Mouse (Mus musculus) testis, adult 2 months (tissue): ENCODE measurements at regions not wholly inside any gene's neighbourhood (a gene's known extent, or its start where the extent isn't known, plus 50 kb on each side); places are given as distances from the start of the nearest gene placed in this dataset.

ENCODE experiments used
- H3K27ac ChIP-seq: fragments of 200-500 bp; 2 replicates; pipeline ENCODE4 v1.5.1; 2012; ENCODE audit warnings: low read depth, low read length; ENCODE audit not compliant: control insufficient read depth, insufficient read depth
- H3K27me3 ChIP-seq: fragments of 200-500 bp; 2 replicates; pipeline ENCODE4 v1.6.1; 2012; ENCODE audit warnings: mild to moderate bottlenecking, low read length, moderate library complexity; ENCODE audit not compliant: control insufficient read depth, insufficient read depth
- H3K36me3 ChIP-seq: fragments of 200-500 bp; 2 replicates; pipeline ENCODE4 v1.6.1; 2012; ENCODE audit warnings: mild to moderate bottlenecking, low read length; ENCODE audit not compliant: control insufficient read depth, insufficient read depth
- H3K4me1 ChIP-seq: fragments of 200-500 bp; 2 replicates; pipeline ENCODE4 v1.6.1; 2012; ENCODE audit warnings: low read length; ENCODE audit not compliant: control insufficient read depth, insufficient read depth
- H3K4me3 ChIP-seq: fragments of 200-500 bp; 2 replicates; pipeline ENCODE4 v1.5.1; 2012; ENCODE audit warnings: low read depth, mild to moderate bottlenecking, low read length, moderate library complexity, mixed read lengths; ENCODE audit not compliant: control insufficient read depth
- CTCF ChIP-seq: fragments of 200-500 bp; IDR thresholded peaks from 2 replicates; pipeline ENCODE4 v1.5.1; 2012; ENCODE audit warnings: low read depth, mild to moderate bottlenecking, inconsistent platforms, low read length, moderate library complexity; ENCODE audit not compliant: control insufficient read depth, insufficient read depth, insufficient replicate concordance
- POLR2A ChIP-seq: fragments of 200-500 bp; IDR thresholded peaks from 2 replicates; pipeline ENCODE4 v1.6.1; 2012; ENCODE audit warnings: low read depth, mild to moderate bottlenecking, inconsistent platforms, low read length, moderate library complexity; ENCODE audit not compliant: control insufficient read depth

DNA sequence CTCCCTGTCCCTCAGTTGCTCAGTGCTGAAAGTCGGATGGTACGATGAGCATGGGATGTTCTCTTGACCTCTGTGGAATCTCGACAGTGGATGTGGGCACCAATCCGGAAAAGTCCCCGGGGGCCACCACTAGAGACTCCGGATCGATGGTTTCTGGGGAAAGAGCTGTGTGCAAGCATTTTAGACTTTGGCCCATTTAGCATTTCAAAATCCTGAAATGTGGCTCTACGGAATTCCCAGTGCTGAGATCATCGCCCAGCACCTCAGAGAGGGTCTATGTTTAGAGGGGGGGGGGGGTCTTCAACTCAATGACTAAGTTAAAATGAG is 68.6 kb downstream of the Tomm20 start:
- Histone ChIP-seq H3K27ac (no peak overlapping the region), H3K4me3 (no peak overlapping the region), H3K4me1 (no peaks in the 10 kb centered on the region), H3K27me3 (no peaks in the 10 kb centered on the region), H3K36me3 (no peaks in the 10 kb centered on the region)
- TF ChIP-seq CTCF = no peak
- no peak for TF ChIP-seq POLR2A

GRCm38 (mm10) chr8:126876300-126877038 is 69.2 kb downstream of the Tomm20 start:
- H3K4me1 ChIP-seq = no peaks in the 10 kb centered on the region
- TF ChIP-seq CTCF (no peak), POLR2A (no peak)
- no peak overlapping the region for H3K27ac ChIP-seq
- no peaks in the 10 kb centered on the region for H3K27me3 ChIP-seq
- no peaks in the 10 kb centered on the region for H3K36me3 ChIP-seq
- no peak overlapping the region for H3K4me3 ChIP-seq

DNA sequence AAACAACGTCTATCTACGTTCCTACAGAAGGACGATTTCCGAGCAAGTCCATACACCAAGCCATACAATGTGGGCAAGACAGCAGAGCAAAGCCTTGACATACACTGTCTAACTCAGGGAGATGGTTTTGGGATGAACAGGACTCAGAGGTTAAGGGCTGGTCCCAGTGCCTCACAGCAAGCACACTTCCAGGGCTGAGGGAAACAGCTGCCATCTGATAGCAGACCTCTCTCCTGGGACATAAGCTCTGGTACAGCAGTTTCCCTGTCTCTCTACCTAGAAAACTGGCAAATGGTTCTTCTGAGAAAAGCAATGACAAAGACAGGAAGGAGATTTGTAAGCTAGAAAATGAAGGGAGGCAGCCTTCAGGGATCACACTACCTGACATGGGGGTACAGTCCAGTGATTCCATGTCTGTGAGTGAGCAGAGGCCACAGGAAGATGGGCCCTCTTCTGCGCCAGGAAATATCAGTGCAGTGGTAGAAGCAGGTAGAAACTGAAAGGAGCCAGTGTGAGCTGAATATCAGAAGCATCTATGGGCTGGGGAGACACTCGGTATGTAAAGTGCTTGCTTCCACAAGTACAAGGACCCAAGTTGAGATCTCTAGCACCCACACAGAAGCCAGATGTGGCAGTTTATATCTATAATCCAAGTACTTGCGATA is 70.0 kb downstream of the Tomm20 start:
- TF ChIP-seq POLR2A = no peak
- no peak for TF ChIP-seq CTCF
- Histone ChIP-seq H3K4me1 (no peaks in the 10 kb centered on the region), H3K27me3 (no peaks in the 10 kb centered on the region), H3K27ac (no peak overlapping the region), H3K4me3 (no peak overlapping the region), H3K36me3 (no peaks in the 10 kb centered on the region)

GRCm38 (mm10) chr8:126874846-126875245 is 70.8 kb downstream of the Tomm20 start:
- H3K27ac ChIP-seq = no peak overlapping the region
- H3K36me3 ChIP-seq = no peaks in the 10 kb centered on the region
- no peak overlapping the region for H3K4me3 ChIP-seq
- no peaks in the 10 kb centered on the region for H3K27me3 ChIP-seq
- TF ChIP-seq CTCF = no peak
- TF ChIP-seq POLR2A = no peak
- no peaks in the 10 kb centered on the region for H3K4me1 ChIP-seq

- no peaks in the 10 kb centered on the region for H3K4me1 ChIP-seq
- no peak overlapping the region for H3K27ac ChIP-seq
- no peaks in the 10 kb centered on the region for H3K36me3 ChIP-seq
- TF ChIP-seq CTCF (no peak), POLR2A (no peak)
- H3K27me3 ChIP-seq = no peaks in the 10 kb centered on the region
- H3K4me3 ChIP-seq = no peak overlapping the region
These were observed 71.4 kb downstream of the Tomm20 start for GRCm38 (mm10) chr8:126874126-126874730.

DNA sequence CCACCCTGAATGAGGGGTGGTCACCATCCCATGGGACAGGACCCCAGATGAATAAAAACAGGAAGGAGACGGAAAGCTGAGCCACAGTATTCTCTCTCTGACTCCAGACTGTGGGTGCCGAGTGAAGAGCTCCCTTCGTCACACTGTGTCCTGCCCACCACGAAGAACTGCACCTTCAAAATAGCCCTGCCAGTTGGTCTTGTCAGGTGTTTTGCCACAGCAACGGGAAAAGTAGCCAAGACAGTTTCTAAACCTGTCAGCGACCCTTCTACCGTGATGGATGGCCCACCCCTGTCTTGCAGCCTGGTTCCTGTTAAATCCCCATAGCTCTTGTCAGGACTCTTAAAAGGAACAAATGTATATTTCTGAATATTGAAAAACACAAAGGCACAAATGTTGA is 72.3 kb downstream of the Tomm20 start:
- TF ChIP-seq POLR2A = no peak
- TF ChIP-seq CTCF = no peak
- Histone ChIP-seq H3K36me3 (no peaks in the 10 kb centered on the region), H3K27me3 (no peaks in the 10 kb centered on the region), H3K27ac (no peak overlapping the region), H3K4me3 (no peak overlapping the region), H3K4me1 (no peaks in the 10 kb centered on the region)

DNA sequence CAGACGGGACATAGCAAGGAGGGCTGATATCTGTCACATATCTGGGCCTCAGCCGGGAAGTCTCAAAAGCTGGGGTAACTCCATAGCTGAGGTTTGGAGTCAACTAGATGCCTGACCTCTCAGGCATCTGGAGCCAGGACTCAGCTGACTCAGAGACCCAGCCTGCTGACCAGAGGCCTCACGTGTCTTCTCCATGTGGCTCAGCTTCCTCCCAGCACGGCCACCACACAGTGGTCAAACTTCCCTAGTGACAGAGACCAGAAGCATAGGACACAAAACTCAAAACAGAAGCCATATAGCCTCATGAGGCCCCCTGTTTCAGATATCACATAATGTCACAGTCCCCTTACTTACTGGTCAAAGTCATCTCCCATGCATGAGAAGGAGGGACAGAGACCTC is 73.1 kb downstream of the Tomm20 start:
- no peak overlapping the region for H3K27ac ChIP-seq
- H3K27me3 ChIP-seq = no peaks in the 10 kb centered on the region
- H3K4me3 ChIP-seq = no peak overlapping the region
- H3K36me3 ChIP-seq = no peaks in the 10 kb centered on the region
- H3K4me1 ChIP-seq = no peaks in the 10 kb centered on the region
- TF ChIP-seq CTCF = no peak
- TF ChIP-seq POLR2A = no peak
